Mouse (Mus musculus) cerebellum, adult 2 months (tissue): ENCODE measurements around the gene Dab2ip. TPM values are rescaled to one million over a fixed set of nuclear protein-coding genes. Genes with fewer than 3 reads are reported as not detected.

Experiments
- DNase-seq, 2 experiments: peaks; one replicate each; pipeline ENCODE4 v3.0.0; 2021
- H3K27ac ChIP-seq: fragments of 200-500 bp; 2 replicates; pipeline ENCODE4 v1.5.1; 2012; ENCODE audit warnings: low read length, control low read depth, inconsistent platforms; ENCODE audit not compliant: insufficient read depth
- H3K27me3 ChIP-seq: fragments of 200-500 bp; 2 replicates; pipeline ENCODE4 v1.6.1; 2012; ENCODE audit warnings: inconsistent platforms, mild to moderate bottlenecking, low read length, moderate library complexity; ENCODE audit not compliant: control insufficient read depth, insufficient read depth
- H3K4me1 ChIP-seq: fragments of 200-500 bp; 2 replicates; pipeline ENCODE4 v1.6.1; 2011; ENCODE audit warnings: low read length; ENCODE audit not compliant: control insufficient read depth, insufficient read depth
- H3K4me3 ChIP-seq: fragments of 200-500 bp; replicated peaks from 2 replicates; pipeline ENCODE3; 2011; ENCODE audit warnings: mild to moderate bottlenecking, low read depth, low read length, control low read depth; ENCODE audit not compliant: insufficient read depth
- CTCF ChIP-seq: fragments of 200-500 bp; IDR thresholded peaks from 2 replicates; pipeline ENCODE4 v1.5.1; 2011; ENCODE audit warnings: low read depth, mild to moderate bottlenecking, control low read depth, low read length, moderate library complexity, borderline replicate concordance; ENCODE audit not compliant: insufficient read depth
- POLR2A ChIP-seq: fragments of 200-500 bp; IDR thresholded peaks from 2 replicates; pipeline ENCODE4 v1.6.1; 2011; ENCODE audit warnings: low read length, control low read depth, borderline replicate concordance; ENCODE audit not compliant: insufficient read depth
- WGBS: fragments of 180-500 bp; shearing (Covaris S2); methylation state at CpG from one replicate; pipeline ENCODE4 v1.1.7; 2018; 5-methylcytosine and 5-hydroxymethylcytosine counted together
- polyA plus RNA-seq: library from polyadenylated mRNA; depleted of rRNA; stranded (reverse); fragments of >200 nt; gene quantifications from 2 replicates; pipeline ENCODE4 v1.2.3, GENCODE M21; 2012

Gene Dab2ip
- polyA plus RNA-seq, 1 experiment, result 136 TPM

- 6% methylated on average over 73 of the region's 76 CpGs for WGBS
- Histone ChIP-seq H3K4me1 (peaks cover 24% of the 10 kb centered on the region), H3K27ac (peak overlapping the region; percentile 62), H3K4me3 (peak overlapping the region; percentile 74), H3K27me3 (no peaks in the 10 kb centered on the region)
- DNase-seq, result peak; percentile 57 to 65
- TF ChIP-seq CTCF (no peak), POLR2A (no peak)
These were observed 23.7 kb downstream of the Dab2ip start for GRCm38 (mm10) chr2:35581501-35582340.

GRCm38 (mm10) chr2:35582341-35582941, 24.4 kb downstream of the Dab2ip start:
- DNase-seq, result peak; percentile 85 to 89
- TF ChIP-seq CTCF, result no peak
- Histone ChIP-seq H3K27me3 (no peaks in the 10 kb centered on the region), H3K27ac (peak overlapping the region; percentile 62), H3K4me1 (peaks cover 25% of the 10 kb centered on the region), H3K4me3 (peak overlapping the region; percentile 74)
- WGBS, result 1% methylated on average over 46 of the region's 46 CpGs

GRCm38 (mm10) chr2:35583406-35583805, 25.3 kb downstream of the Dab2ip start:
- Histone ChIP-seq H3K4me1 (peaks cover 24% of the 10 kb centered on the region), H3K27ac (no peak overlapping the region), H3K4me3 (no peak overlapping the region), H3K27me3 (no peaks in the 10 kb centered on the region)
- peak in 1 of 2 experiments; percentile 26 for DNase-seq
- TF ChIP-seq POLR2A (no peak), CTCF (no peak)
- 89% methylated on average over 5 of the region's 5 CpGs for WGBS

GRCm38 (mm10) chr2:35584011-35584410, 25.9 kb downstream of the Dab2ip start:
- TF ChIP-seq POLR2A (no peak), CTCF (no peak)
- WGBS, result 95% methylated on average over 3 of the region's 3 CpGs
- no peak for DNase-seq
- Histone ChIP-seq H3K27ac (no peak overlapping the region), H3K27me3 (no peaks in the 10 kb centered on the region), H3K4me3 (no peak overlapping the region), H3K4me1 (peaks cover 27% of the 10 kb centered on the region)

- H3K27ac ChIP-seq, result no peak overlapping the region
- DNase-seq, result no peak
- no peak for TF ChIP-seq POLR2A
- no peak for TF ChIP-seq CTCF
- peaks cover 49% of the 10 kb centered on the region for H3K4me1 ChIP-seq
- WGBS, result 67% methylated on average over 9 of the region's 9 CpGs
- no peaks in the 10 kb centered on the region for H3K27me3 ChIP-seq
- no peak overlapping the region for H3K4me3 ChIP-seq
These were observed 30.3 kb downstream of the Dab2ip start for GRCm38 (mm10) chr2:35588368-35588767.

GRCm38 (mm10) chr2:35589385-35589784, 31.3 kb downstream of the Dab2ip start:
- Histone ChIP-seq H3K4me3 (no peak overlapping the region), H3K27ac (no peak overlapping the region), H3K27me3 (no peaks in the 10 kb centered on the region), H3K4me1 (peaks cover 53% of the 10 kb centered on the region)
- no peak for TF ChIP-seq CTCF
- TF ChIP-seq POLR2A, result no peak
- 84% methylated on average over 10 of the region's 10 CpGs for WGBS
- DNase-seq, result no peak

- H3K4me1 ChIP-seq, result peaks cover 57% of the 10 kb centered on the region
- H3K27me3 ChIP-seq, result no peaks in the 10 kb centered on the region
- 33% methylated on average over 4 of the region's 4 CpGs for WGBS
- no peak for TF ChIP-seq POLR2A
- no peak for TF ChIP-seq CTCF
- no peak overlapping the region for H3K27ac ChIP-seq
- DNase-seq, result peak; percentile 26 to 42
- no peak overlapping the region for H3K4me3 ChIP-seq
These were observed 31.7 kb downstream of the Dab2ip start for GRCm38 (mm10) chr2:35589800-35590199.
